Mouse (Mus musculus) bone marrow macrophage, adult 2 months (primary cell): ENCODE measurements at regions not wholly inside any gene's neighbourhood (a gene's known extent, or its start where the extent isn't known, plus 50 kb on each side); places are given as distances from the start of the nearest gene placed in this dataset.

Experiments used
- CTCF ChIP-seq: IDR thresholded peaks from 2 replicates; pipeline ENCODE4 v1.5.1; 2012; ENCODE audit warnings: low read depth, mild to moderate bottlenecking, low read length, moderate library complexity
- POLR2A ChIP-seq: IDR thresholded peaks from 2 replicates; pipeline ENCODE4 v1.6.1; 2012; ENCODE audit warnings: mild to moderate bottlenecking, low read depth, low read length, borderline replicate concordance

GRCm38 (mm10) chr19:21009607-21010006, 55.6 kb upstream of the Tmc1 start:
- TF ChIP-seq CTCF: no peak
- TF ChIP-seq POLR2A: no peak
